Mouse (Mus musculus): ENCODE data around the gene Ppp6c. TPM values are rescaled to one million over a fixed set of nuclear protein-coding genes. Genes with fewer than 3 reads are reported as not detected.
A peak's percentile ranks its signal among the peaks of the same experiment; 100 is the strongest.
"Not testable (repeated sequence)": the region's sequence is repeated elsewhere in the genome, so short reads cannot be mapped to it uniquely, and the experiment has no call there.

Ppp6c gene
- 74.9 and 75.7 TPM in 2 replicates for polyA plus RNA-seq (2015; fragmentation: Nextera tagmentation; extraction: Ambion mirVana)

- peak within 1 kb of the TSS; percentile 52 for H3K4me2 ChIP-seq (replicated peaks)
- H3K36me3 ChIP-seq, result no peaks in the 10 kb centered on the region
- no peaks in the 10 kb centered on the region for H3K27me3 ChIP-seq
- no peaks in the 10 kb centered on the region for H3K9me3 ChIP-seq
- H3K4me1 ChIP-seq, result peaks cover 27% of the 10 kb centered on the region
- peak within 1 kb of the TSS; percentile 96 for H3K27ac ChIP-seq (replicated peaks)
- H3K4me3 ChIP-seq, result peak within 1 kb of the TSS; percentile 95
- ATAC-seq (replicated peaks), result peak; percentile 99
- peak within 1 kb of the TSS; percentile 92 for H3K9ac ChIP-seq (replicated peaks)
- WGBS, result under 1% methylated on average over 53 of the region's 56 CpGs
Measured at GRCm38 (mm10) chr2:39226019-39226640, at the start of gene Ppp6c. Gene Ppp6c (minus strand): TSS chr2:39226451.

GRCm38 (mm10) chr2:39268357-39268756 lies 42.1 kb upstream of the Ppp6c start:
- H3K4me3 ChIP-seq, result no peak overlapping the region
- no peak overlapping the region for H3K27ac ChIP-seq (replicated peaks)
- H3K4me1 ChIP-seq, result no peaks in the 10 kb centered on the region
- WGBS, result 65% methylated on average over 3 of the region's 3 CpGs
- no peak overlapping the region for H3K9ac ChIP-seq (replicated peaks)
- H3K4me2 ChIP-seq (replicated peaks), result no peak overlapping the region
- no peaks in the 10 kb centered on the region for H3K27me3 ChIP-seq
- no peaks in the 10 kb centered on the region for H3K36me3 ChIP-seq
- ATAC-seq (replicated peaks), result no peak
- H3K9me3 ChIP-seq, result no peaks in the 10 kb centered on the region

- WGBS, result 66% methylated on average over 11 of the region's 11 CpGs
- not testable (repeated sequence) for H3K27me3 ChIP-seq; H3K36me3 ChIP-seq; H3K9me3 ChIP-seq; H3K27ac ChIP-seq (replicated peaks); H3K4me2 ChIP-seq (replicated peaks); H3K9ac ChIP-seq (replicated peaks); H3K4me3 ChIP-seq; H3K4me1 ChIP-seq
- peak; percentile 87 for ATAC-seq (replicated peaks)
Measured at GRCm38 (mm10) chr2:39252275-39252674, 26.0 kb upstream of the Ppp6c start.

- H3K9me3 ChIP-seq; H3K4me3 ChIP-seq; H3K36me3 ChIP-seq; H3K27ac ChIP-seq (replicated peaks); ATAC-seq (replicated peaks); H3K4me2 ChIP-seq (replicated peaks); H3K27me3 ChIP-seq; H3K9ac ChIP-seq (replicated peaks); H3K4me1 ChIP-seq: not testable (repeated sequence)
- WGBS, result 93% methylated on average over 10 of the region's 11 CpGs
Measured at GRCm38 (mm10) chr2:39246862-39247261, 20.6 kb upstream of the Ppp6c start.

- 28% methylated on average over 3 of the region's 3 CpGs for WGBS
- H3K27me3 ChIP-seq, result no peaks in the 10 kb centered on the region
- peaks cover 27% of the 10 kb centered on the region for H3K4me1 ChIP-seq
- no peaks in the 10 kb centered on the region for H3K36me3 ChIP-seq
- H3K9ac ChIP-seq (replicated peaks), result peak overlapping the region; percentile 4; the same call in 1 of the 2 replicates
- peak overlapping the region; percentile 96 for H3K27ac ChIP-seq (replicated peaks)
- H3K4me2 ChIP-seq (replicated peaks), result peak overlapping the region; percentile 40
- peak overlapping the region; percentile 95 for H3K4me3 ChIP-seq
- peak; percentile 0; the same call in 1 of the 2 replicates for ATAC-seq (replicated peaks)
- H3K9me3 ChIP-seq, result no peaks in the 10 kb centered on the region
Measured at GRCm38 (mm10) chr2:39226731-39227130, 480 bp upstream of the Ppp6c start.

- Histone ChIP-seq H3K4me1 (peaks cover 27% of the 10 kb centered on the region), H3K9ac (replicated peaks) (peak overlapping the region; percentile 92), H3K4me3 (peak overlapping the region; percentile 95), H3K27ac (replicated peaks) (peak overlapping the region; percentile 96), H3K4me2 (replicated peaks) (peak overlapping the region; percentile 52)
- not testable (repeated sequence) for H3K36me3 ChIP-seq, H3K27me3 ChIP-seq, H3K9me3 ChIP-seq
- ATAC-seq (replicated peaks), result peak; percentile 42
- 4% methylated on average over 34 of the region's 36 CpGs for WGBS
Measured at GRCm38 (mm10) chr2:39225331-39226018, 776 bp downstream of the Ppp6c start.

- H3K4me1 ChIP-seq, result peaks cover 27% of the 10 kb centered on the region
- ATAC-seq (replicated peaks), result no peak
- H3K36me3 ChIP-seq, result no peaks in the 10 kb centered on the region
- no peak overlapping the region for H3K9ac ChIP-seq (replicated peaks)
- no peaks in the 10 kb centered on the region for H3K27me3 ChIP-seq
- peak overlapping the region; percentile 95; the same call in 1 of the 2 replicates for H3K4me3 ChIP-seq
- peak overlapping the region; percentile 52 for H3K4me2 ChIP-seq (replicated peaks)
- H3K9me3 ChIP-seq, result no peaks in the 10 kb centered on the region
- H3K27ac ChIP-seq (replicated peaks), result no peak overlapping the region
Measured at GRCm38 (mm10) chr2:39224621-39225020, 1.6 kb downstream of the Ppp6c start.

- no peak overlapping the region for H3K4me3 ChIP-seq
- H3K9me3 ChIP-seq, result no peaks in the 10 kb centered on the region
- H3K27me3 ChIP-seq, result no peaks in the 10 kb centered on the region
- WGBS, result 94% methylated on average over 6 of the region's 6 CpGs
- no peaks in the 10 kb centered on the region for H3K36me3 ChIP-seq
- H3K9ac ChIP-seq (replicated peaks), result no peak overlapping the region
- no peak for ATAC-seq (replicated peaks)
- H3K4me1 ChIP-seq, result peaks cover 18% of the 10 kb centered on the region
- H3K27ac ChIP-seq (replicated peaks), result no peak overlapping the region
- H3K4me2 ChIP-seq (replicated peaks), result no peak overlapping the region
Measured at GRCm38 (mm10) chr2:39220010-39220409, 6.2 kb downstream of the Ppp6c start.

- Histone ChIP-seq H3K27me3 (no peaks in the 10 kb centered on the region), H3K4me3 (no peak overlapping the region), H3K4me1 (peaks cover 8% of the 10 kb centered on the region), H3K27ac (replicated peaks) (no peak overlapping the region), H3K9me3 (no peaks in the 10 kb centered on the region), H3K36me3 (no peaks in the 10 kb centered on the region), H3K9ac (replicated peaks) (no peak overlapping the region), H3K4me2 (replicated peaks) (no peak overlapping the region)
- WGBS, result 93% methylated on average over 3 of the region's 3 CpGs
- no peak for ATAC-seq (replicated peaks)
Measured at GRCm38 (mm10) chr2:39219034-39219433, 7.2 kb downstream of the Ppp6c start.

GRCm38 (mm10) chr2:39217150-39217549 lies 9.1 kb downstream of the Ppp6c start:
- 93% methylated on average over 4 of the region's 4 CpGs for WGBS

GRCm38 (mm10) chr2:39210738-39211137 lies 15.5 kb downstream of the Ppp6c start:
- no peaks in the 10 kb centered on the region for H3K27me3 ChIP-seq
- 95% methylated on average over 4 of the region's 4 CpGs for WGBS
- H3K27ac ChIP-seq (replicated peaks), result no peak overlapping the region
- 0 out of 2 replicates have a peak, but pooled peaks cover 3% of the 10 kb centered on the region for H3K4me1 ChIP-seq
- no peak overlapping the region for H3K4me3 ChIP-seq
- H3K9me3 ChIP-seq, result no peaks in the 10 kb centered on the region
- H3K9ac ChIP-seq (replicated peaks), result no peak overlapping the region
- peaks cover 3% of the 10 kb centered on the region; the same call in 1 of the 2 replicates for H3K36me3 ChIP-seq
- no peak for ATAC-seq (replicated peaks)
- no peak overlapping the region for H3K4me2 ChIP-seq (replicated peaks)

More at GRCm38 (mm10) chr2:39217150-39217549, 9.1 kb downstream of the Ppp6c start:
- H3K27ac ChIP-seq (replicated peaks), result no peak overlapping the region
- ATAC-seq (replicated peaks), result no peak
- no peak overlapping the region for H3K9ac ChIP-seq (replicated peaks)
- no peaks in the 10 kb centered on the region for H3K9me3 ChIP-seq
- H3K27me3 ChIP-seq, result no peaks in the 10 kb centered on the region
- 0 out of 2 replicates have a peak, but pooled peaks cover 3% of the 10 kb centered on the region for H3K4me1 ChIP-seq
- H3K4me2 ChIP-seq (replicated peaks), result no peak overlapping the region
- no peak overlapping the region for H3K4me3 ChIP-seq
- H3K36me3 ChIP-seq, result no peaks in the 10 kb centered on the region

GRCm38 (mm10) chr2:39203359-39203758 lies 22.9 kb downstream of the Ppp6c start:
- H3K4me3 ChIP-seq, result no peak overlapping the region
- no peak overlapping the region for H3K9ac ChIP-seq (replicated peaks)
- H3K9me3 ChIP-seq, result no peaks in the 10 kb centered on the region
- peaks cover 11% of the 10 kb centered on the region; the same call in 1 of the 2 replicates for H3K36me3 ChIP-seq
- ATAC-seq (replicated peaks), result no peak
- H3K27me3 ChIP-seq, result no peaks in the 10 kb centered on the region
- 93% methylated on average over 2 of the region's 2 CpGs for WGBS
- H3K4me2 ChIP-seq (replicated peaks), result no peak overlapping the region
- H3K27ac ChIP-seq (replicated peaks), result no peak overlapping the region
- no peaks in the 10 kb centered on the region for H3K4me1 ChIP-seq

Measured in forebrain, embryonic 15.5 days (tissue).